Mouse (Mus musculus) spleen, embryonic (tissue): Measurements from ENCODE around the gene Cbfa2t3.

Experiments used
- CTCF ChIA-PET: fragments of 350-600 bp; sonication (Branson Sonifier 250); formaldehyde crosslinking; loops from one replicate; lab custom pipeline; 2022; lab: Charles Lee

The Cbfa2t3 gene

GRCm38 (mm10) chr8:122718711-122719499 lies 20.0 kb upstream of the Cbfa2t3 start:
- CTCF ChIA-PET = no interaction called here

GRCm38 (mm10) chr8:122717869-122718509 lies 19.1 kb upstream of the Cbfa2t3 start:
- CTCF ChIA-PET = interaction anchor here (0.6 kb wide), 1 partner anchor 656 kb away, joined by 3 read pairs; the partner anchor contains the start of gene Tcf25

- CTCF ChIA-PET = interaction anchor here (0.5 kb wide), 1 partner anchor 156 kb away, joined by 3 read pairs; no protein-coding TSS in a partner anchor
Measured at GRCm38 (mm10) chr8:122716566-122716965, 17.7 kb upstream of the Cbfa2t3 start.

- CTCF ChIA-PET = no interaction called here
Measured at GRCm38 (mm10) chr8:122713157-122713518, 14.2 kb upstream of the Cbfa2t3 start.

GRCm38 (mm10) chr8:122712411-122713156 lies 13.7 kb upstream of the Cbfa2t3 start:
- CTCF ChIA-PET = no interaction called here

- CTCF ChIA-PET = interaction anchor here (0.6 kb wide), 1 partner anchor 23 kb away, joined by 4 read pairs; no protein-coding TSS in a partner anchor
Measured at GRCm38 (mm10) chr8:122711891-122712365, 13.0 kb upstream of the Cbfa2t3 start.

- CTCF ChIA-PET = interaction anchor here (0.6 kb wide), 1 partner anchor 23 kb away, joined by 4 read pairs; no protein-coding TSS in a partner anchor
Measured at GRCm38 (mm10) chr8:122711480-122711879, 12.6 kb upstream of the Cbfa2t3 start.

- CTCF ChIA-PET = interaction anchor here (0.6 to 0.7 kb wide), 4 partner anchors 94 to 228 kb away, joined by 3 to 11 read pairs (median 6); no protein-coding TSS in a partner anchor
Measured at GRCm38 (mm10) chr8:122709340-122710111, 10.6 kb upstream of the Cbfa2t3 start.

GRCm38 (mm10) chr8:122707184-122707583 lies 8.3 kb upstream of the Cbfa2t3 start:
- CTCF ChIA-PET = no interaction called here

- CTCF ChIA-PET = interaction anchor here (1.0 kb wide), 1 partner anchor 55 kb away, joined by 3 read pairs; no protein-coding TSS in a partner anchor
Measured at GRCm38 (mm10) chr8:122705901-122706561, 7.1 kb upstream of the Cbfa2t3 start.

- CTCF ChIA-PET = no interaction called here
Measured at GRCm38 (mm10) chr8:122704612-122705011, 5.7 kb upstream of the Cbfa2t3 start.

- CTCF ChIA-PET = no interaction called here
Measured at GRCm38 (mm10) chr8:122702957-122703356, 4.0 kb upstream of the Cbfa2t3 start.

GRCm38 (mm10) chr8:122702301-122702941 lies 3.5 kb upstream of the Cbfa2t3 start:
- CTCF ChIA-PET = no interaction called here

GRCm38 (mm10) chr8:122701441-122702185 lies 2.7 kb upstream of the Cbfa2t3 start:
- CTCF ChIA-PET = no interaction called here

GRCm38 (mm10) chr8:122700628-122701027 lies 1.7 kb upstream of the Cbfa2t3 start:
- CTCF ChIA-PET = no interaction called here

- CTCF ChIA-PET = interaction anchor here (0.9 to 2.0 kb wide), 2 partner anchors 10 to 16 kb away, joined by 3 to 4 read pairs; no protein-coding TSS in a partner anchor
Measured at GRCm38 (mm10) chr8:122698254-122698768, 598 bp downstream of the Cbfa2t3 start.

- CTCF ChIA-PET = no interaction called here
Measured at GRCm38 (mm10) chr8:122697586-122697985, 1.3 kb downstream of the Cbfa2t3 start.

GRCm38 (mm10) chr8:122697181-122697581 lies 1.7 kb downstream of the Cbfa2t3 start:
- CTCF ChIA-PET = interaction anchor here (0.5 to 1.3 kb wide), 2 partner anchors 17 to 399 kb away, joined by 4 to 5 read pairs; no protein-coding TSS in a partner anchor
